Mouse (Mus musculus): ENCODE results near the gene Elfn1.

DNA sequence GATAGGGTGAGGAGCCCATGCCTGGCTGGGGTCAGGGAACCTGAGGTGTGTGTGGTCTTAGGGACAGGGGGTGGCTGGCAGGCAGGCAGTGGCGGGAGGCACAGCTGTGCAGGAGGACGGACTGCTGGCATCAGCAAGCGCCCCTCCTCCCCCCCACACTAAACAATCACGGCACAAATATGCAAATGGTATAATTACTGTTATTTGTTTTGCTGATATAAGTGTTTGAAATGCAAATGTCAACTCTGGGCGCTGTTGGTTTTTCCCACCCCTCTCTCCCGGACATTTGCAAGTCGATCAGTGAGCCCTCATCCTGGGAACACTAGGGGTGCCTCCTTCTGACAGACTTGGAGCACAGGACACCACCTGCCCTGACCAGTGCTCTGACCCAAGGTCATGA is 37.0 kb downstream of the Elfn1 start:
- TF ChIP-seq USF1 (IDR thresholded peaks at IDR 0.05; ENCODE audit: low read depth, low read length) (no peak), ZC3H11A (IDR thresholded peaks at IDR 0.05; ENCODE audit: low read depth, low read length) (no peak), POLR2A (IDR thresholded peaks at IDR 0.05; ENCODE audit: low read depth, low read length) (no peak), EP300 (IDR thresholded peaks at IDR 0.05; ENCODE audit: low read length) (no peak)
